Mouse (Mus musculus) gonadal fat pad, adult 2 months (tissue): Measurements from ENCODE around the gene Ralgapa2. TPM values are rescaled to one million over a fixed set of nuclear protein-coding genes. Genes with fewer than 3 reads are reported as not detected.
"Not testable (repeated sequence)": the region's sequence is repeated elsewhere in the genome, so short reads cannot be mapped to it uniquely, and the experiment has no call there.

Source experiments
- DNase-seq: peaks from one replicate; pipeline ENCODE4 v3.0.0-alpha.2; 2012; ENCODE audit warnings: low read depth
- polyA plus RNA-seq: library from polyadenylated mRNA; depleted of rRNA; stranded (reverse); fragments of >200 nt; gene quantifications from 2 replicates; pipeline ENCODE4 v1.2.3, GENCODE M21; 2012

Gene Ralgapa2
- polyA plus RNA-seq, 1 experiment, result 12.7 TPM

DNA sequence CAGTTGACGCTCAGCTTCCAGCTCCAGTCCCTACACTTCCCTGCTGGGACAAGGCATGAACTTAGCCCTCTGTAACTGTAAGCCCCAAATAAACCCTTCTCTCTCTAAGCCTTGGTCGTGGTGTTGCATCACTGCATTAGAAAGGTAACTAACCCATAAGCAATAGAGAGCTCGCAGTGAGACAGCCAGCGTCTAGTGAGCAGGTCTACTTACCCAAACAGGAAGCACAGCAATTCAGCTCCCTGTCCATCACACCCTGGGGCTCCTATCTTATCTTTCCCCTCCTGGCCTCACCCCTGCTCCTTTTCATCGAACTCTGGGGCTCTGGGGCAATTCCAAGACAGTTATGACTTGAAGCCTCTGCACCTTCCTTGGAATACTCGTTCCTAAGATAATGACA lies 13.8 kb downstream of the Ralgapa2 start:
- no peak for DNase-seq

- no peak for DNase-seq
Observed at GRCm38 (mm10) chr2:146496995-146497394, 15.1 kb downstream of the Ralgapa2 start.

- no peak for DNase-seq
Observed at GRCm38 (mm10) chr2:146495781-146496180, 16.4 kb downstream of the Ralgapa2 start.

DNA sequence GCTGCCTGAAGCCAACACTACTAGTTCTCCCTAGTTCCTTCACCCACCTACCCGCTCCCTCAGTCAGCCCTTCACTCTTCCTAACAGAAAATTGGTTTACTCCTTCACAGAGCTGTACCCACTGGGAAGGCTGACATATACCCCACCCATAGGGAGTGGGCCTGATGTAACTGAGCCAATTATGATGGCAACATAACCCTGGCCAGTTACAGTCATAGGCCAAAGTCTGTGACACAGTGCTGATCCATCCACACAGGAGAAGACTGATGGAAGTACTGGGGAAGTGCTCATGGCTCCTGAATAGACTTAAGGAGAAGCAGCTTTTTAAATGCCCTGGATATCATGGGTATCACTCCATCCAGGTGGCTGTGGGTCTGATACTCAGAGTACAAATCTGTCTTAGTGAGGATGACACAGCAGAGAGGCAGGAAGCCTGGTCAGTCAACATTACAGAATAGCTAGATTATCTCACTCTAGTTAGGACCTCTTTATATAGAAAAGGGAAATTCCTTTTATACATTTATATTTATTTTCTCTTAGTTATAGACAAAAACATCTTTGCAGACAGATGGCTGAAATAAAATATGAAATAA lies 18.7 kb downstream of the Ralgapa2 start:
- DNase-seq, result no peak

- DNase-seq, result no peak
Observed at GRCm38 (mm10) chr2:146491830-146492610, 20.1 kb downstream of the Ralgapa2 start.

GRCm38 (mm10) chr2:146490926-146491325 lies 21.2 kb downstream of the Ralgapa2 start:
- DNase-seq, result no peak

DNA sequence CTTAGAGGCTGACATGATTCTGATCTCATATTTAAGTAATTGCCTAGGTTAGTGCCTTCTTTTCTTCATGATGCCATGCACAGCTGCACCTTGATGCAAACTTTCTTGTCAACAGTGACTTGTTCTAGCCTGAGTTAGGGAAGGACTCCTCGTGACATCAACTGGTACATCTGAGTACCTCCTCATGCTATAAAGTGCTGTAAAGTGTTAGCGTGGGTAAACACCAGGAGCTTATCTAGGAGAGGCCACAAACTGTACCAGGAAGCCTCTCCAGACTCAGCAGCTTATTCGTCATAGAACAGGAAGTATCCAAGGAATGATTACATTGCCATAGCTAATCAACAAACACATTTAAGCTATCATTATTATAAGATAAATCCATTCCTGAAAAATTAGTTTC lies 23.9 kb downstream of the Ralgapa2 start:
- no peak for DNase-seq

GRCm38 (mm10) chr2:146482859-146483258 lies 29.3 kb downstream of the Ralgapa2 start:
- no peak for DNase-seq

DNA sequence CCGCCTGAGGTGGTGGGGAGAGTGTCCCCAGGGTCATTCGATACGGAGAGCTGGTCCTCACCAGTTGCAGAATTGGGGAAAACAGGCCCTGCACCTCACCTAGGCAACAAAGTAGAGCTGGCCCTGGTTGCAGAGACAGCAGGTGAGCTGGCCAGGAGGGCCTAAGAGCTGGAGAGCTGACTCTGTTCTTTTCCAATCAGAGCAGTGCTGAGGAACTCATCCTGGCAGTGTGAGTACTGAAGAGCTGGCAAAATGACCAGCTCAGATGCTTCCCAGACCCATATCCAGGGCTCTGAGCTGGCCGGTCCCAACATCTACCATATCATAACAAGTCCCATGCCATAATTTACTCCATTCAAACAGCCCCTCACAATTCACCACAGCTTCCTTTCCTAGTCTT lies 34.7 kb downstream of the Ralgapa2 start:
- no peak for DNase-seq

DNA sequence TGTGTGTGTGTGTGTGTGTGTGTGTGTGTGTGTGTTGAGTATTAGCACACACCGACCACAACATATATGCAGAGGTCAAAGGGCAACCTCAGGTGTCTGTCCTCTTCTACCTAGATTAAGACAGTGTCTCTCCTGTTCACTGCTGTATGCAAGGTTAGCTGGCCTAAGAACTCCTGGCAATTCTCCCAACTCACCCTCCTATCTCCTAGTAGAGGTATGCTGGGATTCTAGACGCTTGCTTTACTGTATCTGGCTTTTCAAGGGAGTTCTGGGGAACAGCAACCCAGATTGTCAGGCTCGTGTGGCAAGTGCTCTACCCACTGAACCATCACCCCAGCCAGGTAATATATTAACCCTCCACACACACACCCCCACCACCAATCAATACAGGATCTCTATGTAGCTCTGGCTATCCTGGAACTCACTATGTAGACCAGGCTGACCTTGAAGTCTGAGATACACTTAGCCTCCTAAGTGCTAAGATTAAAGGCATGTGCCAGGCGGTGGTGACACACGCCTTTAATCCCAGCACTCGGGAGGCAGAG lies 35.6 kb downstream of the Ralgapa2 start:
- no peak for DNase-seq

GRCm38 (mm10) chr2:146476001-146476400 lies 36.1 kb downstream of the Ralgapa2 start:
- no peak for DNase-seq

GRCm38 (mm10) chr2:146470947-146471346 lies 41.2 kb downstream of the Ralgapa2 start:
- no peak for DNase-seq

GRCm38 (mm10) chr2:146469707-146470420 lies 42.3 kb downstream of the Ralgapa2 start:
- no peak for DNase-seq

DNA sequence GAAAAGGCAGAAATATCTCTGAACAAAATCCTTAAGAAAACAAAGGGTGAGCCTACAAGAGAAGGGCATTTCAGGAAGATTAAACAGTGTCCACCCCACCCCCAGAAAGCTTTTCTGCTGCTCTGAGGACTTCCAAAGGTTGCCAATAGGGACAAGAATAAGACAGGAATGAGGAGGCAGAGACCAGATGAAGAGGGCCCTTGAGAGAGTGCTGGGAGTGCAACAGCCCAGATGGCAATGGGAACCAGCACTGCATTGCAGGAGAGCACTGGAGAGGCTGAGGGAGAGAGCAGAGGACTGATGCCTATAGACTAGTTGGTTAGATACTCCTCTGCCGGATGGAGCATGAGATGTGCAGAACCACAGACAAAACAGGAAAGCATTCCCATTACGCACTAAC lies 43.2 kb downstream of the Ralgapa2 start:
- DNase-seq, result no peak

DNA sequence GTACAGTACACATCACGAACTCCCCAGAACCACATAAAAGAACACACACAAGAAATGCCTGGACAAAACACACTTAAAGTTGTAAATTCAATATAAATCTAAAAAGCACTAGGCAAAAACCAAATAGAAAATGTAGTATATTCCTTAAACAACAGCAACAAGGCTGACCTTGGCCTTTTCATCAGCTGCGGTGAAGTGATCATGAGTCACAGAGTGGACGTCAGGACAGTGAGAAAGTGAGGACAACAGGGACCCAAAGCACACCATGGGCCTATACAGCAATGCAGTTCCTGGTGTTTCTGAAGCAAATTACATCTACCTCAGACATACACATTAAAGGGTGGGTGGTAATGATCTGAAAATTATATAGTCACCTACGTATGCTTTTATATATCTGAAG lies 44.1 kb downstream of the Ralgapa2 start:
- DNase-seq, result no peak

DNA sequence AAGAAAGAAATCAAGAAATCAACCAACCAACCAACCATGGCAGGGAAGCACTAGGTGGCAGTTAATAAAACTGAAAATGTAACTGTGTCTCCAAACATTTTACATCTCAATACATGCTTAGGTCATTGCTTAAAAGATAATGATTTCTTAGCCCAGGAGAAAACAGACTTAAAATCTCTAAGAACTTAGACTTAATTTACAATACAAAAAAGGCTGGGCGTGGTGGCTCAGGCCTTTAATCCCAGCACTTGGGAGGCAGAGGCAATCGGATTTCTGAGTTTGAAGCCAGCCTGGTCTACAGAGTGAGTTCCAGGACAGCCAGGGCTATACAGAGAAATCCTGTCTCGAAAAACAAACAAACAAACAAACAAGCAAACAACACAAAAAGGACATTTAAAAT lies 45.3 kb downstream of the Ralgapa2 start:
- DNase-seq, result not testable (repeated sequence)

DNA sequence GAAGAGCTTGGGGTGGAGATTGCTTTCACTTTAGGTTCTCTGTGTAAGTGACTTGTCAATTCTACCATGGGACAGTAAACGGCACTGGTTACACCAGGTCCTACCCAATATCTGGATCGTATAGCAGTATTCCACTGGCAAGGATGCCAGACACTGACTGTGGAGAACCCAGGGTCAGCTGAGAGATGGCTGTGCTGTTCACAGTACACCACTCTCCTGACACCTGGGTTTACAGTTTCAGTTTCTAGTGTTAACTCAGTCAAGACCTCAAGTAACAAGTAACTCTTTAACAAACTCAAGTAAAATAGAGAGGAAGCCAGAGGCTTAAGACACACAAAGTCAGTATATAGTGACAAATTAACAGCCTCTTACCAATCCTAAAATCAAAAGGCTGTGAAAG lies 54.6 kb downstream of the Ralgapa2 start:
- DNase-seq, result no peak

DNA sequence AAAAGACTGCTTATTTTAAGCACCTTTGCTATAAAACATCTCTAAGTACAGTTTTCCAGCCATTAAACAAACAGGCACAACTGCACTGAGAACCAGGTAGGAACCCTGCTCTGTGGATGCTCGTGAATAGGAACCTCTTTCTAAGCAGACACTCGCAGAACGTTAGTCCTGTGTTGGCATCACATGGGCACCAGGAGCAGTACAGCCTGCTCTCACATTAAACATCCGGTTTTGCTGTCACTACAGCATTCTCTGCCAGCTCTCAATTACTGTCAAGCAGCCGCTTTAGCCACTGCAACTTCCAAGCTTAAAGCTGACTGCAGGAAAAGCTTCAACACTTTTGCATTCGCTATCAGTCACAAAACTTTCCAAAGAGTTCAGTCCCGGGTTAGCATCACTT lies 55.5 kb downstream of the Ralgapa2 start:
- DNase-seq, result no peak

DNA sequence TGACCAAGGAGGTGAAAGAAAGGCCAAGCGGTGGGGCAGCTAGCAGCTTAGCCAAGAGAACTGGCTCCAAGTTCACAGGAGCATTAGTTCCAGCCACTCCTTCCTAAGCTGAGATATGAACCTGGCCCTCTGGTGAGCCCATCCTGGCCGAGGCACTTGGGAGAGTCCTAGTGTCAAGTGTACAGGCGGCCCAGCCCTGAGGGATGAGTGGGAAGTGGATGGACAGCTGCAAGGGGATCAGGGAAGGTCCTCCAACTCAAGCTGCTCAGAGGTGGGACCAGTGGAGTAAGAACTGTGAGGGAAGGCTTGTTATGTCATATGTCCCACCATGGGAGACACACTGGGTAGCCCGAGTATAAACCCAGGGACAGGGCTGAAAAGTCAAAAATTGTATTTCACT lies 56.1 kb downstream of the Ralgapa2 start:
- DNase-seq, result no peak

GRCm38 (mm10) chr2:146444009-146444408 lies 68.1 kb downstream of the Ralgapa2 start:
- no peak for DNase-seq

DNA sequence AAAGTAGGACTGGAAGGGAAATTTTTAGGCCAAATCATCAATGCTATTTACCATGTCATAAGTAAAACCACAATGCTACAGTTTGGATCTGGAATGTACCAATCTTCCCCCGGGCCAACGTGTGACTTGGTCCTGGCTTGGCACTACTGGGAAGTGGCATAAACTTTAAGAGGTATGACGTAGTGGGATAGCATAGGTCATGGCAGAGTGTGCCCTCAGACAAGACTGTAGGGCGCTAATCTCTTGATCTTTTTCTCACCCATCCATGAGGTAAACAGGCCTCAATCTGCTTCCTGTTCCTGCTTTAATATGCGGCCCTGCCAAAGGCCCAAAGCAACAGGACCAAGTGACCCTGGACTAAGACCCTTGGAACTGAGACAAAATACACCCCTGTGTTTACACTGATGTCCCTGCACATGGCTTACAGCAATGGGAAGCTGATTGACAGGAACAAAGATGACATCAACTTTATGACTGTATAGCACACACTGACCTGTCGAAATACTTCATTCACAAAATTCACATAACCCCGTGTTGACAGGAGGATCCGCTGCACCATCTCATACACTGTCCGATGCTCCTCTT lies 68.8 kb downstream of the Ralgapa2 start:
- no peak for DNase-seq

DNA sequence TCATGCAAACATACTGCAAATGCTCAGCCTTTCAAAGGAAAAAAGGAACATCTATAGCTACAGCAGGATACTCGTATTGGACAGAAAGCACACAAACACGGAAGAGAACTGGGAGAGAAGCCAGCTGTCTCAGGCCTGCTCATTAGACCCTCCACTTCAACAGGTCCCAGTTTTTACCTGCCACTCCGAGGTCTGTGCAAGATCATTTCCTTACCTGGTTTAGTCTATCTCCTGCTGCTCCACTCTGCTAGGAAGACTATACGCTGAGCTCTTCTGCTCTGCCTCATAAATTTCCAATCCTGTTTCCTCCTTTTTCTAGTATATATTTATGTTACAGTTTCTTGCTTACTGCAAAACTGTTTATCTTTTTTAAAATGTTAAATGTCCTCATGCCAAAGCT lies 70.4 kb downstream of the Ralgapa2 start:
- no peak for DNase-seq
